Mouse (Mus musculus) c-Kit-negative CD71-positive TER-119-positive erythroid progenitor cells, embryonic 14.5 days (primary cell): ENCODE data around the gene Chil1.

Experiments
- DNase-seq: peaks from one replicate; pipeline ENCODE4 v3.0.0-alpha.2; 2013; ENCODE audit warnings: low read depth, low spot score

Gene Chil1

GRCm38 (mm10) chr1:134182025-134182424, at the start of gene Chil1:
Chil1 (plus strand) TSS chr1:134182176.
- no peak for DNase-seq

GRCm38 (mm10) chr1:134133316-134133715, 48.7 kb upstream of the Chil1 start:
- no peak for DNase-seq

GRCm38 (mm10) chr1:134136351-134136750, 45.6 kb upstream of the Chil1 start:
- no peak for DNase-seq

- DNase-seq = no peak
Measured at GRCm38 (mm10) chr1:134138424-134138823, 43.6 kb upstream of the Chil1 start.

- DNase-seq = no peak
Measured at GRCm38 (mm10) chr1:134142363-134142794, 39.6 kb upstream of the Chil1 start.

- DNase-seq = no peak
Measured at GRCm38 (mm10) chr1:134146066-134146465, 35.9 kb upstream of the Chil1 start.

- DNase-seq = no peak
Measured at GRCm38 (mm10) chr1:134150076-134150475, 31.9 kb upstream of the Chil1 start.

- no peak for DNase-seq
Measured at GRCm38 (mm10) chr1:134150745-134151144, 31.2 kb upstream of the Chil1 start.

GRCm38 (mm10) chr1:134151655-134152412, 30.1 kb upstream of the Chil1 start:
- DNase-seq = peak; percentile 62

- no peak for DNase-seq
Measured at GRCm38 (mm10) chr1:134152626-134153590, 29.1 kb upstream of the Chil1 start.

- DNase-seq = no peak
Measured at GRCm38 (mm10) chr1:134154121-134154520, 27.9 kb upstream of the Chil1 start.

- no peak for DNase-seq
Measured at GRCm38 (mm10) chr1:134154655-134155054, 27.3 kb upstream of the Chil1 start.

- no peak for DNase-seq
Measured at GRCm38 (mm10) chr1:134160404-134160803, 21.6 kb upstream of the Chil1 start.

GRCm38 (mm10) chr1:134161399-134161798, 20.6 kb upstream of the Chil1 start:
- no peak for DNase-seq

GRCm38 (mm10) chr1:134162510-134163225, 19.3 kb upstream of the Chil1 start:
- DNase-seq = no peak

GRCm38 (mm10) chr1:134163476-134163875, 18.5 kb upstream of the Chil1 start:
- no peak for DNase-seq

GRCm38 (mm10) chr1:134164454-134164853, 17.5 kb upstream of the Chil1 start:
- no peak for DNase-seq

GRCm38 (mm10) chr1:134166547-134166946, 15.4 kb upstream of the Chil1 start:
- no peak for DNase-seq

GRCm38 (mm10) chr1:134167416-134168305, 14.3 kb upstream of the Chil1 start:
- DNase-seq = no peak

GRCm38 (mm10) chr1:134168567-134168966, 13.4 kb upstream of the Chil1 start:
- no peak for DNase-seq
